Mouse (Mus musculus) heart, embryonic 11.5 days (tissue): ENCODE measurements around the gene Sh3gl3. TPM values are rescaled to one million over a fixed set of nuclear protein-coding genes. Genes with fewer than 3 reads are reported as not detected.

Source experiments
- ATAC-seq: fragments of 200-750 bp; cut with Nextera tagmentation; replicated peaks from 2 replicates; pipeline ENCODE4 v1.8.0; 2017; ENCODE audit warnings: moderate library complexity; ENCODE audit not compliant: insufficient number of reproducible peaks, low FRiP score, low TSS enrichment
- H3K27ac ChIP-seq: fragments of 300-500 bp; sonication (generic); 2 replicates; pipeline ENCODE4 v1.5.1; 2014; ENCODE audit warnings: mild to moderate bottlenecking, low read depth, low read length
- H3K27me3 ChIP-seq: fragments of 300-500 bp; sonication (generic); 2 replicates; pipeline ENCODE4 v1.6.1; 2014; ENCODE audit warnings: mild to moderate bottlenecking, low read length, mixed read lengths; ENCODE audit not compliant: control insufficient read depth, insufficient read depth
- H3K36me3 ChIP-seq: fragments of 300-500 bp; sonication (generic); 2 replicates; pipeline ENCODE4 v1.6.1; 2014; ENCODE audit warnings: mild to moderate bottlenecking, low read length, moderate library complexity, mixed read lengths; ENCODE audit not compliant: control insufficient read depth, insufficient read depth
- H3K4me1 ChIP-seq: fragments of 300-500 bp; sonication (generic); 2 replicates; pipeline ENCODE4 v1.6.1; 2014; ENCODE audit warnings: low read length; ENCODE audit not compliant: control insufficient read depth, insufficient read depth
- H3K4me2 ChIP-seq: fragments of 300-500 bp; sonication (generic); 2 replicates; pipeline ENCODE4 v1.6.1; 2014; ENCODE audit warnings: mild to moderate bottlenecking, moderate library complexity
- H3K4me3 ChIP-seq: fragments of 300-500 bp; sonication (generic); 2 replicates; pipeline ENCODE4 v1.5.1; 2014; ENCODE audit warnings: low read depth, low read length
- H3K9ac ChIP-seq: fragments of 300-500 bp; sonication (generic); 2 replicates; pipeline ENCODE4 v1.6.1; 2014; ENCODE audit warnings: mild to moderate bottlenecking, low read depth, low read length, moderate library complexity
- H3K9me3 ChIP-seq: fragments of 300-500 bp; sonication (generic); replicated peaks from 2 replicates; pipeline ENCODE4 v1.6.1; 2016; ENCODE audit warnings: low read length; ENCODE audit not compliant: control insufficient read depth
- WGBS: fragments of 180-500 bp; shearing (Covaris S2); extraction: QIAGEN DNeasy Blood & Tissue Kit; methylation state at CpG from one replicate; pipeline ENCODE4 v1.1.7; 2014; ENCODE audit not compliant: insufficient replicate concordance; 5-methylcytosine and 5-hydroxymethylcytosine counted together
- polyA plus RNA-seq: library from polyadenylated mRNA; unstranded; fragments of >200 nt; fragmentation: Nextera tagmentation; extraction: Ambion mirVana; gene quantifications from 2 replicates; pipeline ENCODE4 v1.2.1, GENCODE M21; 2014

Sh3gl3 gene
- polyA plus RNA-seq, 1 experiment from 2014 or later, result 5.8 TPM

- H3K27me3 ChIP-seq, result peaks cover 44% of the 10 kb centered on the region
- H3K4me3 ChIP-seq, result no peak overlapping the region
- no peak overlapping the region for H3K4me2 ChIP-seq
- H3K27ac ChIP-seq, result no peak overlapping the region
- no peak for ATAC-seq
- H3K36me3 ChIP-seq, result no peaks in the 10 kb centered on the region
- peaks cover 11% of the 10 kb centered on the region for H3K4me1 ChIP-seq
- H3K9me3 ChIP-seq, result no peaks in the 10 kb centered on the region
- H3K9ac ChIP-seq, result no peak overlapping the region
- WGBS, result 42% methylated on average over 3 of the region's 3 CpGs
These were observed 165.6 kb downstream of the Sh3gl3 start for GRCm38 (mm10) chr7:82339214-82339613.

GRCm38 (mm10) chr7:82341476-82341875 lies 167.8 kb downstream of the Sh3gl3 start:
- 39% methylated on average over 8 of the region's 8 CpGs for WGBS
- no peak for ATAC-seq
- Histone ChIP-seq H3K4me1 (peaks cover 3% of the 10 kb centered on the region; the same call in 1 of the 2 replicates), H3K9me3 (no peaks in the 10 kb centered on the region), H3K9ac (no peak overlapping the region), H3K27me3 (peaks cover 22% of the 10 kb centered on the region), H3K27ac (no peak overlapping the region), H3K4me2 (no peak overlapping the region), H3K36me3 (no peaks in the 10 kb centered on the region), H3K4me3 (no peak overlapping the region)

- Histone ChIP-seq H3K4me2 (no peak overlapping the region), H3K4me3 (no peak overlapping the region), H3K36me3 (no peaks in the 10 kb centered on the region), H3K4me1 (no peaks in the 10 kb centered on the region), H3K9me3 (no peaks in the 10 kb centered on the region), H3K27ac (no peak overlapping the region), H3K27me3 (no peaks in the 10 kb centered on the region), H3K9ac (no peak overlapping the region)
- WGBS, result 60% methylated on average over 2 of the region's 2 CpGs
- ATAC-seq, result no peak
These were observed 173.1 kb downstream of the Sh3gl3 start for GRCm38 (mm10) chr7:82346706-82347105.

GRCm38 (mm10) chr7:82349796-82350195 lies 176.2 kb downstream of the Sh3gl3 start:
- Histone ChIP-seq H3K4me2 (no peak overlapping the region), H3K4me3 (no peak overlapping the region), H3K9ac (no peak overlapping the region), H3K9me3 (no peaks in the 10 kb centered on the region), H3K27ac (no peak overlapping the region), H3K27me3 (no peaks in the 10 kb centered on the region), H3K4me1 (no peaks in the 10 kb centered on the region), H3K36me3 (no peaks in the 10 kb centered on the region)
- WGBS, result 65% methylated on average over 7 of the region's 7 CpGs
- no peak for ATAC-seq

GRCm38 (mm10) chr7:82350421-82350820 lies 176.8 kb downstream of the Sh3gl3 start:
- Histone ChIP-seq H3K36me3 (no peaks in the 10 kb centered on the region), H3K9me3 (no peaks in the 10 kb centered on the region), H3K4me1 (no peaks in the 10 kb centered on the region), H3K27me3 (no peaks in the 10 kb centered on the region), H3K4me3 (no peak overlapping the region), H3K27ac (no peak overlapping the region), H3K9ac (no peak overlapping the region), H3K4me2 (no peak overlapping the region)
- 76% methylated on average over 3 of the region's 3 CpGs for WGBS
- no peak for ATAC-seq

Other genes starting within 250 kb of the Sh3gl3 start
- gene Hdgfl3, start 239.4 kb upstream of the Sh3gl3 start, polyA plus RNA-seq, result 11.0 and 11.9 TPM in 2 replicates
- gene Bnc1, start 181.5 kb upstream of the Sh3gl3 start, polyA plus RNA-seq, result 8.5 and 8.6 TPM in 2 replicates
- gene Adamtsl3, start 161.9 kb downstream of the Sh3gl3 start, polyA plus RNA-seq, result 0.54 and 0.57 TPM in 2 replicates